Comparison of ENCODE assay signal across 20 mouse cellular contexts in the genomic region with DNA sequence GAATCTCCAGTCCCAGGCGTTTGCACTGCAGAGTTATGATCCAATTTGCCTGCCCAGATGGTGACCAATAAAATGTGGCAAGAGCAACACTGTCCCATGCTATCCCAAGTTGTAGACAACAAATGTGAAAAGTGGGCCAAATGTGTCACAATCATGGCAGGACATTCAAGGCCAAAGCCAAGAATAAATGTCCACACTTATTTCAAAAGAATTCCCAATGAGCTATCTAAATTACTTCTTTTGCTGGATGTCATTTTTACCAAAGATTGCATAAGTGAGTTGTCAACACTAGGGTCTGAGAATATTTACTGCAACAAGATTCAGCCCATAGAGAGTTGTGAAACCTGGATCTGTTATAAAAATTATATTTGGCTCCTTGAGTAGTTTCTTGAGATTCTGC.
A peak's percentile ranks its signal among the peaks of the same experiment; 100 is the strongest.
DNase-seq lines count a peak whose midpoint lies in the region; ATAC-seq and TF ChIP-seq lines count a peak whose summit lies in the region.
"Had no signal": no experiment of that assay in that cellular context is flagged by ENCODE, and none has a peak within 500 bp of the region (broad histone marks: within the 10 kb centered on the region; RNA-seq: fewer than 3 reads in every experiment).

No protein-coding gene starts in this region.

- no peaks in the 10 kb centered on the region for H3K9me3 ChIP-seq in lung, embryonic 16.5 days (ENCODE audit: control insufficient read depth, low read length)
- no peaks in the 10 kb centered on the region for H3K9me3 ChIP-seq in hindbrain, embryonic 12.5 days (replicated peaks)
- H3K9me3 ChIP-seq in limb, embryonic 10.5 days (replicated peaks) = no peaks in the 10 kb centered on the region
- H3K9me3 ChIP-seq: embryonic facial prominence, embryonic 12.5 days; forebrain, embryonic 10.5 days; G1E; heart, embryonic 15.5 days; hindbrain, embryonic 15.5 days; liver, embryonic 12.5 days; midbrain, embryonic 15.5 days had no signal

- WGBS in lung, embryonic 16.5 days = 42% methylated on average over 1 of the region's 1 CpGs
- 68% methylated on average over 1 of the region's 1 CpGs for WGBS in hindbrain, embryonic 12.5 days
- 71% methylated on average over 1 of the region's 1 CpGs for WGBS in limb, embryonic 10.5 days

- intact Hi-C loops in gastrocnemius, adult 2 months (cut with DNase I) = no loop called here
- intact Hi-C loops in gastrocnemius, postnatal 14 days (cut with DNase I; ENCODE audit: low total_unique reads) = no loop called here

- peak; percentile 87 for ATAC-seq in lung, embryonic 16.5 days (ENCODE audit: low read depth)
- ATAC-seq in hindbrain, embryonic 12.5 days (ENCODE audit: low FRiP score) = no peak
- ATAC-seq: liver, embryonic 12.5 days; midbrain, embryonic 15.5 days had no signal

- peak; percentile 36 for DNase-seq in gastrocnemius, adult 2 months
- no peak for DNase-seq in gastrocnemius, postnatal 14 days
- peak; percentile 69 for DNase-seq in 3T3-L1 (ENCODE audit: low read depth, low spot score)
- peak; percentile 37 for DNase-seq in adrenal gland, postnatal 14 days
- DNase-seq in ovary, adult 18-20 months (ENCODE audit: low spot score) = no peak
- no peak for DNase-seq in limb, embryonic 10.5 days (ENCODE audit: low spot score)
- DNase-seq: cerebellum, adult 11 months; kidney, adult 18-20 months; kidney, postnatal 36 days; left cerebral cortex, postnatal 4 days; thymus, adult 18-20 months had no signal

- no peaks in the 10 kb centered on the region for H3K27me3 ChIP-seq in lung, embryonic 16.5 days (ENCODE audit: control insufficient read depth, insufficient read depth, low read depth, low read length)
- H3K27me3 ChIP-seq in hindbrain, embryonic 12.5 days = no peaks in the 10 kb centered on the region
- peaks cover 14% of the 10 kb centered on the region for H3K27me3 ChIP-seq in limb, embryonic 10.5 days (ENCODE audit: low read depth, poor library complexity, severe bottlenecking)
- H3K27me3 ChIP-seq: embryonic facial prominence, embryonic 12.5 days; heart, embryonic 15.5 days; hindbrain, embryonic 15.5 days; liver, embryonic 12.5 days; midbrain, embryonic 15.5 days had no signal

- no peak overlapping the region for H3K4me2 ChIP-seq in lung, embryonic 16.5 days (ENCODE audit: low read depth, low read length)
- no peak overlapping the region for H3K4me2 ChIP-seq in hindbrain, embryonic 12.5 days (replicated peaks)
- H3K4me2 ChIP-seq: embryonic facial prominence, embryonic 12.5 days; heart, embryonic 15.5 days; hindbrain, embryonic 15.5 days; liver, embryonic 12.5 days; midbrain, embryonic 15.5 days had no signal

- no peak for TF ChIP-seq CTCF in gastrocnemius, adult 2 months (IDR thresholded peaks at IDR 0.05)

- no peaks in the 10 kb centered on the region for H3K4me1 ChIP-seq in lung, embryonic 16.5 days (replicated peaks; ENCODE audit: control insufficient read depth, insufficient read depth, low read length)
- no peaks in the 10 kb centered on the region for H3K4me1 ChIP-seq in hindbrain, embryonic 12.5 days
- no peaks in the 10 kb centered on the region for H3K4me1 ChIP-seq in limb, embryonic 10.5 days
- H3K4me1 ChIP-seq: embryonic facial prominence, embryonic 12.5 days; forebrain, embryonic 10.5 days; heart, embryonic 15.5 days; hindbrain, embryonic 15.5 days; liver, embryonic 12.5 days; midbrain, embryonic 15.5 days had no signal

- no peaks in the 10 kb centered on the region for H3K36me3 ChIP-seq in lung, embryonic 16.5 days (ENCODE audit: control insufficient read depth, insufficient read depth, low read length)
- no peaks in the 10 kb centered on the region for H3K36me3 ChIP-seq in hindbrain, embryonic 12.5 days
- H3K36me3 ChIP-seq in limb, embryonic 10.5 days = no peaks in the 10 kb centered on the region
- H3K36me3 ChIP-seq: embryonic facial prominence, embryonic 12.5 days; forebrain, embryonic 10.5 days; G1E; heart, embryonic 15.5 days; hindbrain, embryonic 15.5 days; liver, embryonic 12.5 days; midbrain, embryonic 15.5 days had no signal

- H3K9ac ChIP-seq in lung, embryonic 16.5 days (ENCODE audit: low read length) = no peak overlapping the region
- no peak overlapping the region for H3K9ac ChIP-seq in hindbrain, embryonic 12.5 days
- H3K9ac ChIP-seq: embryonic facial prominence, embryonic 12.5 days; heart, embryonic 15.5 days; hindbrain, embryonic 15.5 days; liver, embryonic 12.5 days; midbrain, embryonic 15.5 days had no signal

- no peak overlapping the region for H3K27ac ChIP-seq in gastrocnemius, adult 2 months
- no peak overlapping the region for H3K27ac ChIP-seq in lung, embryonic 16.5 days (ENCODE audit: low read length)
- H3K27ac ChIP-seq in hindbrain, embryonic 12.5 days = no peak overlapping the region
- H3K27ac ChIP-seq in limb, embryonic 10.5 days = no peak overlapping the region
- H3K27ac ChIP-seq: embryonic facial prominence, embryonic 12.5 days; forebrain, embryonic 10.5 days; heart, embryonic 15.5 days; hindbrain, embryonic 15.5 days; liver, embryonic 12.5 days; midbrain, embryonic 15.5 days had no signal

- no peak overlapping the region for H3K4me3 ChIP-seq in gastrocnemius, adult 2 months
- H3K4me3 ChIP-seq in lung, embryonic 16.5 days (ENCODE audit: low read length) = no peak overlapping the region
- no peak overlapping the region for H3K4me3 ChIP-seq in hindbrain, embryonic 12.5 days
- no peak overlapping the region for H3K4me3 ChIP-seq in limb, embryonic 10.5 days
- H3K4me3 ChIP-seq: embryonic facial prominence, embryonic 12.5 days; forebrain, embryonic 10.5 days; heart, embryonic 15.5 days; hindbrain, embryonic 15.5 days; liver, embryonic 12.5 days; midbrain, embryonic 15.5 days had no signal

Comparison
In these comparisons a context has a peak if more than half of its experiments do, and no peak if none do; other contexts are left out.
1. DNase-seq: peak in gastrocnemius, adult 2 months (single experiment), 3T3-L1 (single experiment) and adrenal gland, postnatal 14 days (single experiment); none in gastrocnemius, postnatal 14 days (single experiment), ovary, adult 18-20 months (single experiment) and limb, embryonic 10.5 days (single experiment).